Mouse (Mus musculus) fibroblast of lung, adult 2 months (primary cell): ENCODE results near the gene Gm10912.
"Not testable (repeated sequence)": the region's sequence is repeated elsewhere in the genome, so short reads cannot be mapped to it uniquely, and the experiment has no call there.

ENCODE experiments used
- DNase-seq: peaks from one replicate; pipeline ENCODE4 v3.0.0-alpha.2; 2011; ENCODE audit warnings: low read depth

The Gm10912 gene

DNA sequence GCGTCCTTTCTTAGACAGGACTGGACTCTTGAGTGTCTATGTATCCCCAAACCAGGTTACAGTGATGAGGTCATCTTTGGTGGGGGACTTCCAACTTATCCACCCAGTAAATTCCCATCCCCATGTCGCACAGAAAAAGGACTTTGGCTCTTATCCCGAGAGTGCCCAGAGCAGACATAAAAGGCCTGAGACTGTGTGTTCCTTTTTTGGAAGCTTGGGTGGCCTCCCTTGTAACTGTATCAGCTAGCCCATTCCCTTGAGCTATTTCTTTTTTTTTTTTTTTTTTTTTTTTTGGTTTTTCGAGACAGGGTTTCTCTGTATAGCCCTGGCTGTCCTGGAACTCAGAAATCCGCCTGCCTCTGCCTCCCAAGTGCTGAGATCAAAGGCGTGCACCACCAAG, at the start of gene Gm10912:
TSS of gene Gm10912 (plus strand) at position 301 of the 400 bp plus-strand sequence.
- DNase-seq, result not testable (repeated sequence)

GRCm38 (mm10) chr2:104023096-104023495, 42.5 kb upstream of the Gm10912 start:
- DNase-seq, result no peak

GRCm38 (mm10) chr2:104024656-104025055, 41.0 kb upstream of the Gm10912 start:
- DNase-seq, result no peak

DNA sequence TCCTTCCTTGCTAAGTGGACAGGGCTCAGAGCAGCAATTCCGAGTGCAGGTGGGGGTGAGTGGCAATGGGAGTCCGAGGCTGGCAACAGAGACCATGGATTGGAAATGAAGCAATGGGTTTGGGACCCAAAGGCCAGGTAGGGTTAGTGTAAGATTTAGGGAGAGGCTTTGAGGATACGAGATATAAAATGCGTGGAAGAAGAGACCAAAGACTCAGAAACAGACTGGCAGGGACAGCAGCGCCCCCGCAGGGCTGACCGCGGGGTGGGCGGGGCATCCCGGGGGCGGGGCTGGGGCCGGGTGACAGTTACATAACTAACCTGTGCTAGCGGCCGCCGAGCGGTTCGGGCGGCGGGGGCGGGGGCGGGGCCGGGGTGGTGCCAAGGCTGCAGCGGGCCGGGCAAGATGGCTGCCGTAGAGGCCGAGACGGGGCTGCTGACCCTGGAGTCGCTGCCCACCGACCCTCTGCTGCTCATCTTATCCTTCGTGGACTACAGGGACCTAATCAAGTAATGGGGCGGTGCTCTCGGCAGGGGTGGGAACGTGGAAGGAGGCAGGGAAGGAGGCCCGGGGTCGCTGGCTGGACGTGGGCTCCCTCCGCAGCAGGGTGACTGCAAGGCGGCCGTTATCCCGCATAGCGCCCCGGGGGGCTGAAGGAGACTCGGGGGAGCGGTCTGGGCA, 38.0 kb upstream of the Gm10912 start, which contains the start of gene Fbxo3:
TSS of gene Fbxo3 (plus strand) at position 264 of the 681 bp plus-strand sequence.
- no peak for DNase-seq

DNA sequence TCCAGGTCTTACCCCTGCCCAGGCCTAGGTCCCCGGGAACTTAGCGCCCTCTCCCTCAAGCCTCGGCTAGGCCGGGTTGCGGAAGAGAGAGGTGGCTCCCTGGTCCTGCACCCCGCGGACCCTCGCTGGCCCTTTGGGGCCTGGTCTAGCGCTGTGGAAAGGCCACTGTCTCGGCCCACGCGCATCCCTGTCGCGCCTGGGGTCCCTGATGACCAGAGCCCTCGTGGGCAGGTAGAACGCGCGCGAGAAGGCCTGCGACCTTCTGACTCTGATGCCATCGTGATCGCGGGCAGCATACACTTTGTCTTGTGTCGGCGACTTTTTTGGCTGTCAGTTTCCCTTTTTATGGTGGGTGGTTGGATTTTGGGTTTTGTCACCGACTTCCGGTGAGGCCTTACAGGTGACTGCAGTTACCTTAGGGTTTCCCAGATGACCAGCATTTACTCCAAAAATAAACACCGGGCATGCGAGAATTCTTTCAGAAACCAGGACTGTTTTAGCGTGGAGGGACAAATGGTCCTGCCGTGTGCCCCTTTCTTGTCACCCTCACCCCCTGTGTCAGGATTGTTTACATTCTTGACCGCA, 37.4 kb upstream of the Gm10912 start, which contains the start of gene 4931422A03Rik:
TSS of gene 4931422A03Rik (minus strand) at position 223 of the 585 bp plus-strand sequence.
- DNase-seq, result no peak

- DNase-seq, result no peak
These were observed 36.6 kb upstream of the Gm10912 start for GRCm38 (mm10) chr2:104029074-104029473.

GRCm38 (mm10) chr2:104030381-104030780, 35.2 kb upstream of the Gm10912 start:
- DNase-seq, result no peak

- DNase-seq, result no peak
These were observed 33.6 kb upstream of the Gm10912 start for GRCm38 (mm10) chr2:104032056-104032455.

- no peak for DNase-seq
These were observed 30.7 kb upstream of the Gm10912 start for GRCm38 (mm10) chr2:104034832-104035472.

DNA sequence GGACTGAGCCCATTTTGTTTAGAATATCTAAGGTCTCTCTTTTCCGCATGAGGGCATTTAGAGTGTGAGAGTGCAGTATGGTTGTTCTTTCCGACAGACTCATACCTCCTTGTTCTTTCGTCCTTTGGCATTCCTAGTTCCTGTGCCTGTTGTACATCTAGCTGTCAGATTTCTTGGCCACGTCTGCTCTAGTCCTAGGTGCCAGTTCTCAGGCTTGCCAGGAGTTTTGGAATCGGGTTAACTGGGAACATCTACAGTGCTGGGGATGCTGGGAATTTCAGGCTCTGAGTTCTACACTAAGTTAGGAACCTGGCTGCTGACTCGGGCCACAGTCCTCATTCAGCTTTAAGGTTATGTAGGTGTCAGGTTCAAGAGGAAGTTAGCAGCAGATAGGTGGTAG, 30.0 kb upstream of the Gm10912 start:
- no peak for DNase-seq

DNA sequence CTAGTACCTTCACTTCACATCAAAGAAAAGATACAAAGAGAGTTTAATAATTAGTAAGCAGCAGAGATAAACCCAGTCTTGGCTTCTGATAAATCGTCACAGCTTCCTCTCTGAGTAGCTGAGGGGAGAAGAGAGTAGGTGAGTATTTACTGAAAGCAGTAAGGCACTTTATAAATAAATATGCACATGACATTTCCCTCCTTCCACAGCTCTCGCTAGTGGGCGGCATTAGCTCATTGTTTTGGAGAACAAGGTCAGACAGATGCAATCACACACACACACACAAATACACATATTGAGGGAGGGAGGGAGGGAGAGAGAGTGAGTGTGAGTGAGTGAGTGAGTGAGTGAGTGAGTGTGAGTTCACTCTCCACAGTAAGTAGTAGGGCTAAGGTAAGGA, 29.3 kb upstream of the Gm10912 start:
- DNase-seq, result no peak

DNA sequence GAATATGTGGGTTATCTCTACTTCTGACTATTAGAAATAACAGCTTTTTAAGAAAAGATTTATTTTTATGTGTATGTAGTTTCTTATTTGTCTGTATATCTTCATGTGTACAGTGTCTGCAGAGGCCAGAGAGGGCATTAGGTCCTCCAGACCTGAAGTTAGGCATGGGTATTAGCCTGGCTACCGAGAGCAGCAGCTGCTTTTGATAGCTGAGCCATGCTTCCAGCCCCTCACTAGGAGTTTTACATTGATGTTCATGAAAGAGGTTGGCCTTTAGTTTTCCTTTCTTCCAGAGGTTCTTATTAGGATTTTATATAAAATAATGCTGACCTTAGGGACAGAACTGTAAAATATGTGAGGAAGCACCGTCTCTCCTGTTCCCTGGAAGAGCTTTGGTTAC, 27.4 kb upstream of the Gm10912 start:
- no peak for DNase-seq

- peak; percentile 44 for DNase-seq
These were observed 24.0 kb upstream of the Gm10912 start for GRCm38 (mm10) chr2:104041632-104042031.

DNA sequence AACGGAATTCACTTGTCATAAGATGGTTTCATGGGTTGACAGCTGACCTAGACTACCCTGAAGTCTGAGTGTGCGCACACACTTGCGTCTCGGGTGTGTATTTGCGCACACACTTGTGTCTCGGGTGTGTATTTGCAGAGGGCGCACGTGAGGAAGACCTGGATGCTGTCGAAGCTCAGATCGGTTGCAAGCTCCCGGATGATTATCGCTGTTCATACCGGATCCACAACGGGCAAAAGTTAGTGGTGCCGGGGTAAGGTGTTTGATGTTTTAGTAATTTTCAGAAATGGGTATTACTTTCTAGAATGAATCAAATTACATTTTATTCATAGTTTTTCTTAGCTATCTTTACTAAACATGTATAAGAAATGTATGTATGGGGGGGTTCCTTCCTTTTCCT, 22.9 kb upstream of the Gm10912 start:
- no peak for DNase-seq

DNA sequence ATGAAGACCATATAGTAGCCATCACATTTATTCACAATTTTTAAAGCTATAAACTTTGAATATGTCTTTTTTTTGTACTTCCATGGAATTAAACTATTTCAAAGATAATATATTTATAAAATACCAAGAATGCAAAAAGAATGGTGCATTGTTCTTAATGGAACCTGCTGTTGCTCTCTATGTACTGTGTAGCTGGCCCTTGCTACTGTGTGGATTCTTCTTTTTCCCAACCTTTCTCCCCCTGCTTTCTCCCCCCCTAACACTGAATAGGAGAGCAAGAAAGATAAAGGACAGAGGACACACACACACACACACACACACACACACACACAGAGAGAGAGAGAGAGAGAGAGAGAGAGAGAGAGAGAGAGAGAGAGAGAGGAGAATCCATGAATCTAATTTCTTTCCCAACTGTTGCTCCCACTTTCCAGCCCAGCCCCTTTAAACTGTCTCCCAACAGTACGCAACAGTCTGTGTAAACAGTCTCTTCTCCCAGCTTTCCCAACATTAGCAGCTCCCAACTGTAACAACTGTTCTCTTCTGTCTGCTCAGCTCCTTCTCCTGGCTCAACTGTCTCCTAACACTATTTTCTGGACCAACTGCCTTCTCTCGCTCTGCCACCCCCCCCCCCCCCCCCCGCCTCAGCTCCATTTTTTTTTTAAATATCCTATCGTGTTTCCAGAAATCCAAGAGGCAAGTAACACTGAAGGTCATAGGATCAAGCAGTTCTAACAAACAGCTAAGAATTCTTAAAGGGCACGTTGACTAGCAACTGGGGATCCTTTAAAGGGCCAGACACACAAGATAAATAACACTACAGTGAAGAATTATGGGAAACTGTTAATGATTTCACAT, 21.8 kb upstream of the Gm10912 start:
- DNase-seq, result no peak

DNA sequence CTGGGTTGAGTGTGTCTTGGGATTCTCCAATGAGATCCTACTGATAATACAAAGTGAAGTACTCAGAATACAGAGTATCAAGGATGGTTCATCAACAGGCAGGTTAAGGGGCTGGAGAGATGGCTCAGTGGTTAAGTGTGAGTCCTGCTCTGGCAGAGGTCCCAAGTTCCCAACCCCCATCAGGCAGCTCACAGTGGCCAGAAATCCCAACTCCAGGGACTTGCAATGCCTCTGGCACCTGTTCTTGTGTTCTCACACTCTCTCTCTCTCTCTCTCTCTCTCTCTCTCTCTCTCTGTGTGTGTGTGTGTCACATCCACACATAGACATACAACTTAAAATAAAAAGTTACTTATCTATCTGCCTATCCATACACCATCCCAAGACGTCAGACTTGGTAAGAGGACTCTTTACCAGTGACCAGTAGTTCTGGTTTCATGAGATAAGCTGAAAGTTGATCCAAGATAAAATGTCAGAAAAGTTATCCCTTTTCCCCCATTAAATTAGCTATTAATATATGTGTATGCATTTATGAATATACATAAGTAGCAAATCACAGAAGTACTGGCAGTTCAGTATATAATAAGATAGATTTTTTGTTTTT, 21.0 kb upstream of the Gm10912 start:
- no peak for DNase-seq

DNA sequence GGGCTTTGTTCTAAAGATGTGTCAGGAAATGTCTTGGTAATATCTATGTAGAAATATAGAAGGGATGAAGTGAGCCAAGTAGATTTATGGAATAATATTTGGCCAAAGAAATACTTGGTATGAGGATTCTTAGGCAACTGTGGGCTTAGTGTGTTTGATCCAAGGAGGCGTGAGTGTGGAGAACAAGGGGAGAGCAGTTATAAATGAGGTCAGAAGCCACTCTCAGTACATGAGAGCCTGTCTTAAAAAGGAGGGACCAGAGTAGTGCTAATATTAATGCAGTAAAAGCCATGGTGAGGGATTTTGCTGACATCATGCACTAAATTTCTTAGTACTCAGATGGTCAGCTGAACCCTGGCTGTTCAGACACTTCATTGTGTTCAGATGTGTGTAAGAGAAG, 7.2 kb upstream of the Gm10912 start:
- no peak for DNase-seq

- no peak for DNase-seq
These were observed 6.7 kb upstream of the Gm10912 start for GRCm38 (mm10) chr2:104058954-104059353.

- no peak for DNase-seq
These were observed 5.8 kb upstream of the Gm10912 start for GRCm38 (mm10) chr2:104059786-104060185.

DNA sequence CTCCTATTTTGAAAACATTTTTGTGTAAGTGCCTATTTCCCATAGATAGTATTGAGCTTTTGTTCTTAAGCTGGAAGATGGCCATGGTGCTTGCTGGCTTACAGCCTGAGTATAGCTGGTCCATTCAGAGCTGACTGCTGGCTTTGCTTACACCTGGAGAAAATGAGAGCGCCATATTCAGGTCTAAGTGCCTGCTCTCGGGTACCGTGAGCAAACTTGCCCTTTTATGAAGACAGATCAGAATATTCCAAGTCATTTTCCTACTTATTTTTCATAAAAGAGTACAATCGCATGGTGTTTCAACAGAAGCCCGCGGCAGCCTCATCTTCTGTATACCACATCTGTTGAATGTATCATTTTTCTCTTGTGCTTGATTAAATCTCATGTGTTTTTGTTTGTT, 4.6 kb upstream of the Gm10912 start:
- DNase-seq, result no peak

DNA sequence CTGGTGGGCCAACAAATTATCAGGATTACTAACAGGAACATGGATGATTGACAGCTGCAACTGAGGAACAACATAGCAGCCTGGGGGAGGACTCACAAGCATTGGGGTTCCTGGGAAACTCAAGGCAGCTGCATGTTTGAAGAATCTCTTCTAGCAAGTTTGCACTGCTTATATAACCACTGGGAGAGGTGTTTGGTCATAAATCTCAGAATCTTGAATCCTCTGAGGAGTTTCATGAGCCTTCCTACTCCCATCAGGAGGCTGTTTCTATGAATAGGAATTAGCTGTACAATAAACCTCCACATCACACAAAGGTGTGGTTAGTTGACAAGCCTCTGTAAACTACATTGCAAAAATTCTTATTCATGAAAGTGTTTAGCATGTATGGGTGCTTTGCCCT, 3.0 kb upstream of the Gm10912 start:
- DNase-seq, result no peak

GRCm38 (mm10) chr2:104064152-104064551, 1.5 kb upstream of the Gm10912 start:
- no peak for DNase-seq
